Mouse (Mus musculus) brain, adult 2 months (tissue): ENCODE measurements around the gene Cd9.

ENCODE experiments used
- DNase-seq: peaks from one replicate; pipeline ENCODE4 v3.0.0; 2011; ENCODE audit warnings: low read depth, low spot score

Gene Cd9

DNA sequence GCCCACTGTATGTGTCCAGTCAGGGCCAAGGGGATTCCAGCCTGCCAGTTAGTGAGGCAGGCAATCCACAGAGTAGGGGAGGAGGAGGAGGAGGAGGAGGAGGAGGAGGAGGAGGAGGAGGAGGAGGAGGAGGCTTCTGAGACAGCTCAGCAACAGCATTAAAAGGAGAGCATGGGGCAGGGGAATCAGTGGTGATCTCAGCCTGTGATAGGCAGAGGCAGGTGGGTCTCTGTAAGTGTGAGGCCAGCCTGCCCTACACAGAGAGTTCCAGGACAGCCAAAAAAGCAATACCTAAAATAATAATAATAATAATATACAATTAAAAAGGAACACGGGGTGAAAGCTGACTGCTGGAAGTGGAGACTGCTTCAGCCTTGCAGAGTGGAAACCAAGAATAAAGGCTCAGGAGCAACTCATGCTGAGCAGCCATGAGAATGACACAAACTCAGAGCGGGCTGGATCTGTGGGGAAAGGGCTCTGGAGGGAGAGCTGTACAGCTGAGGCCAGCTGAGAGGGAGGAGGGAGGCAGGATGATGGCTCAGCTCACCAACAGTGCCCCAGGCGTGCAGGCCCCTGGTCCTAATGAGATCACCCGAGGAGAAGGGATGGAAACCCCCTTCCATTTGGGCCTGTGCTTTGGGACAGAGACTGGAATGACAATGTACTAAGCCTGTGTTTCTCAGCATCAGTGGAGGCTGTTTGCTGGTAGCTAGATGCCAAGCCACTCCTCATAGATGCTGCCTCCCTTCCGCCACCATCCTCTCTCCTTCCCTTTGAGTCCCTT lies 59.7 kb downstream of the Cd9 start:
- no peak for DNase-seq

DNA sequence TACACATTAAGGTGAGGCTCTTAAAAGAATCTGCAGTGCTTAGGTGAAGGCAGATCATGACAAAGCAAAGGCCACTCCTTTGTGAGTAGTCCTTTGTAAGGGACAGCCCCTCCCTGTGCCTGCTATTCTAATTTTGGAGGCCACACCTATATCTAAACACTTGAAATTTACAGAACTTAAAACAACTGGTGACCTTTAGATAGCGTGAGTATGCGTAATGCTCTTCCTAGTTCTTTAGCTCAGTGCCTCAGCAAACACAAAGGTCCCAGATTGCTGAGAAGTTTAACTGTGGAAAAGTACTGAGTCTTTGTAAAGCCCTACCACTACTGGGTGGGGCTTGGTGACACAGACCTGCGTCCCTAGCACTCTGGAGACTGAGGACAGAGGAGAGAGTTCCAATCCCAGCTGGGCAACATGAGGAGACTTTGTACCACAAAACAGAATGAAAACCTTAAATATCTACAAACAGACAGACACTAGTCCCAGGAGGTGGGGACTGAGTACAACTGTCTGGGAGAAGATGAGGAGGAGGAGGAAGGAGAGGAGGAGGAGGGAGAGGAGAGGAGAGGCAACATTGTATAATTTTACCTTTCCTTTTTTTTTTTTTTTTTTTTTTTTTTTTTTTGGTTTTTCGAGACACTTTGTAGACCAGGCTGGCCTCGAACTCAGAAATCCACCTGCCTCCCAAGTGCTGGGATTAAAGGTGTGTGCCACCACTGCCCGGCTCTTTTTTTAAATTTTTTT lies 60.7 kb downstream of the Cd9 start:
- DNase-seq = peak; percentile 5

GRCm38 (mm10) chr6:125433257-125433656 lies 61.3 kb downstream of the Cd9 start:
- DNase-seq = peak; percentile 4

GRCm38 (mm10) chr6:125432522-125432921 lies 62.1 kb downstream of the Cd9 start:
- DNase-seq = no peak

GRCm38 (mm10) chr6:125430982-125431381 lies 63.6 kb downstream of the Cd9 start:
- no peak for DNase-seq

- DNase-seq = no peak
Observed at GRCm38 (mm10) chr6:125430358-125430958, 64.1 kb downstream of the Cd9 start.

DNA sequence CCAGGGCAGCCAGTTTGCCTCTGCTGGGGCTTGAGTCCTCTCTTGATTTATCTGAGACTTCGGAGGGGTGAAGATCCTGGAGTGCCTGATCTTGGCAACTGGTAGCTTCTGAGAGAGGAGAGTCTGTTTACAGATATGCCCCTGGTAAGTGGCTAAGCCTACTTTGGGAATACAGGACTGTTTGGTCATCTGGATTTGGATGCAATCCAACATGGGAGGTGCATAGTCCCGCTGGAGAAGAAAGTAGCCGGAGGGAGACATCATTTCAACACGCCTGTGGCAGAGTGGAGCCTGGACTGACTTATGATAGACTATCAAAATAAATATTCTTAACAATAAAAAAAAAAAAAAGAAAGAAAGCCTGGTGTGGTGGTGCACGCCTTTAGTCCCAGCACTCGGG lies 64.8 kb downstream of the Cd9 start:
- no peak for DNase-seq

DNA sequence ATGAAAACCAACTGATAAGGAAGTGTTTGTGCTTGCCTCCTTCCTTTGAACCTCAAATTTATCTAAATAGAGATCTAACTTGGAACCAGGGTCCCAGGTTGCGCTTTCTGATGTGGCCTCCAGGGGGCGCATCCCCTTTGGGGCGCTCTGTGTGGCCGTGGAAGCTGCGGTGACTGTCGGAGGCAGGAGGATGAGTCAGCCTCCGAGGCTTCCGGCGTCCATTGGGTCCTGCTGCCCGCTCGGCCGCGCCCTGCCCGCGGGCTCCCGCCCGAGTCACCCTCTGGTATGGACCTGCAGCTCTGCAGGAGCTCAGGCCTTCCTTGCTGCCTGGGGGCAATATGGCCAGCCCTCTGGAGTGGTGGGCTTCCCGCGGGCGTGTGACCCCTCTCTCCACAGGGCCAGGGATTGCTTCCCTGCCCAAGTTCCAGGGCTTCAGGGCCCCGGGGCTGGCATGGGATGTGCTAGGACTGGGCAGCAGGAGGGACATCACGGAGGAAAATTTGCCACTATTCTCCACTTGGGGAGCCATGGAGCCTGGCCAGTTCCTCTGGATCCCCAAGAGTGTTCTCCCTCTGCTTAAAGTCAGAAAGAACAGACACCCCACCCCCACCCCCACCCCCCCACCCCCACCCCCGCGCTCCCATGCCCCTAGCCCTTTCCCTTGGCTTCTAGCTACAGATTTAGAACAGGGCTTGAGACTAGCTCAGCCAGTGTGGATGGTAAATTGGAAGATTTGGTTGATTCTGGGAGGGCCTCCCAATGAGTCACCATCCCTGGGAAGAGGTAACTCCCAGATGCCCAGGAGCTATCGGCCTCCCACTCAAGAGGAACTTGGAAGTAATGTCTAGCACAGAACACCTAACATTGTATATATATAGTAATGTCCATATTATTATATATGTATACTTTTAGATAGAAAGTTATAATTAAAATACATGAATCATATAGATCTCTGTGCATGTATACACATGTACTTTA lies 67.9 kb downstream of the Cd9 start:
- peak; percentile 82 for DNase-seq

GRCm38 (mm10) chr6:125425205-125426090 lies 69.1 kb downstream of the Cd9 start:
- peak; percentile 16 for DNase-seq

GRCm38 (mm10) chr6:125424156-125424555 lies 70.4 kb downstream of the Cd9 start:
- DNase-seq = peak; percentile 12

DNA sequence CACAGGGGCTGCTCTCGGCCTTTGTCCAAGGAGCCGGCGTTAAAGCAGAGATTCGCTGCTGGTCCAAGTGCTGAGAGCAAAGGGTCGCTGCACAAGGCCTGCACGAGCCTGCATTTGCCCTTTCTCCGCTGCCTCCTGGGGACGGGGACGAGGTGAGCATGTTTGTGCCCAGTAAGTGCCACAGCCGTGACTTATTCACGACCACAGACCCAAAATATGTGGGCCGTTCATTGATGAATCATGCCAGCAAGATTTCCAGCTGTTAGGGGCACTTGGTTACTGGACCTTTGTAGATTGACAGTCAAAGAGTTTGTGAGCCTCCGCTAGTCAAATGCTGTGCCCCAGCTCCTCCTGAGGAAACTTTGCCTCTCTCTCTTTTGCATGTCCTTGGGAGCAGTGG lies 71.1 kb downstream of the Cd9 start:
- no peak for DNase-seq

GRCm38 (mm10) chr6:125423099-125423498 lies 71.5 kb downstream of the Cd9 start:
- no peak for DNase-seq

GRCm38 (mm10) chr6:125422051-125422822 lies 72.4 kb downstream of the Cd9 start:
- DNase-seq = peak; percentile 56

GRCm38 (mm10) chr6:125420458-125421063 lies 74.0 kb downstream of the Cd9 start:
- DNase-seq = no peak

DNA sequence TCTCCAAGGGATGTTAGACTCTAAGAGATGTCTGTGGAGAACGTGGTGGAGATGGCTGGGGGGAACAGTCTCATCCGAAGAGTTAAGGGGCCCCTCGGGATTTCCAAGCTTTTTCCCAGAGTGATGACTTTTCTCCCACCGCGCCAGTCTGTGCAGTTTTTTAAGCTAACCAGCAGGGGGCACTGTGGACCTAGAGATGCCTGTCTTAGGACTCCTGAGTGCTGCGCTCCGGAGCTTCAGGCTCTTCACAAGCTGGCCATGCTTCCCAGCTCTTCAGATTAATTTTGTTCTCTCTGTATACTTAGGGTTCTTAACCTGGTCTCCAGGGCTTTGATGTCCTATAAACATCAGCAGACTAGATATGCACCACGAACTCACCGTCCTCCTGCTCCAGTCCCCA lies 75.8 kb downstream of the Cd9 start:
- peak; percentile 92 for DNase-seq

GRCm38 (mm10) chr6:125413326-125413725 lies 81.3 kb downstream of the Cd9 start:
- no peak for DNase-seq

DNA sequence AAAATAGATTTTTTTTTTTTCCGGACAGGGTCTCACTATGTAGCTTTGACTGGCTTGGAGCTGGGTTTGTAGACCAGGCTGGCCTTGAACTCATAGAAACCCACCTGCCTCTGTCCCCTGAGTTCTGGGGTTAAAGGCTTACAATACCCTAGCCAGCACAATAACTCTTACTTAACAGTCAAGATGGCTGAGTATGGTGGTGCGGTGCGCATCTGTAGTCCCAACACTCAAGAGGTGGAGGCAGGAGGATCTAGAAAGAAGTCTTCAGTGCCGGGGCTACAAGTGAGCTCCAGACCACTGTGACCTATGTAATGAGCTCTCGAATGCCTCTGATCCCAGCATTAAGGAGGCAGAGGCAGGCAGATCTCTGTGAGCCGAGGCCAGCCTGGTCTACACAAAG lies 82.9 kb downstream of the Cd9 start:
- no peak for DNase-seq

DNA sequence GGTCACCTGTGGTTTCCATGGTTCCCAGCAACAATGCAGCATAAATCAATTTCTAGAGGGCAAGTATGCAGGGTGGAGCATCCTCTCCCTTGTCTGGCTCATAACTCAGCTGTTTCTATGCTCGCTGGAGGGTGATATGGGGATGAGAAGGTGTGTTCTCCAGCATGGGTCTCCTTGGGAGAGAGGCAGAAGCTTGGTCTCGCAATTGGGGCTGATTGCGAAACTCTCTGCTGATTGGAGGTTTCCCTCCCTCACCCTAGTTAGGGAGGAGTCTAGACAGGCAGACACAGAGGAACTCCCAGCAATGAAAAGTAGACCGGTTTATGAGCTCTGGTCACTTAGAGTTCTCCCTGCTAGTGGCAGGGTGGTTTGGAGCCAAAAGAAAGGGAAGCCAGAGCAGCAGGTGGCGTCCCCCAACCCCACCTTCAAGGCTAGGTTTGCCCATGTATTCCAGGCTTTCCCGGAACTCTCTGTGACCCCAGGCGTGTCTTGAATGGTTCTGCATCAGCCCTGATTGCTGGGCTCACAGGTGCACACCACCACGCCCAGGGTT lies 83.5 kb downstream of the Cd9 start:
- DNase-seq = peak; percentile 28

DNA sequence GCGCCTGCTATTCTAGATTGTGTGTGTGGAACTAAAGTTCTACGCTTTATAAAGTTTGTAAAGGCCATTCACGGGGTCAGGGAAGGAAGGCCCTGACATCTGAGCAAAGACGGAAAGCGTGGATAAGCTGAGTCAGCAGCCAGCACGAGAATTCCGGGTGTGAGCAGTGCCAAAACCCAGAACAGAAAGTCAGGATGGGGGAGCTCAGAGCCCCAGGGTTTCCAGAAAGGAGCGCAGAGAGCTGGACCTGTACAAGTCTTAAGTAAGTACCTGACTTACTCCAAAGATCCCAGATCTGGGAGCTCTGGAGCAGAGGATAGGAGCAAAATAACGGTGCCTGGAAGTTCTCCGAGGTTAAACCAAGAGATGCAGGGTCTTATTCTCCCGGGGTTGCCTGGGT lies 84.0 kb downstream of the Cd9 start:
- no peak for DNase-seq
